Mouse (Mus musculus): ENCODE data around the gene Ankrd28.

- TF ChIP-seq POLR2A (IDR thresholded peaks at IDR 0.05; ENCODE audit: insufficient read depth, low read depth, low read length) (no peak), CTCF (IDR thresholded peaks at IDR 0.05) (no peak), EP300 (IDR thresholded peaks at IDR 0.05; ENCODE audit: insufficient read depth, low read depth, low read length) (no peak)
Measured at GRCm38 (mm10) chr14:31857096-31857975, 26.9 kb upstream of the Ankrd28 start.

All from heart, adult 2 months (tissue).